30 mouse cellular contexts compared by ENCODE assay signal in the genomic region with DNA sequence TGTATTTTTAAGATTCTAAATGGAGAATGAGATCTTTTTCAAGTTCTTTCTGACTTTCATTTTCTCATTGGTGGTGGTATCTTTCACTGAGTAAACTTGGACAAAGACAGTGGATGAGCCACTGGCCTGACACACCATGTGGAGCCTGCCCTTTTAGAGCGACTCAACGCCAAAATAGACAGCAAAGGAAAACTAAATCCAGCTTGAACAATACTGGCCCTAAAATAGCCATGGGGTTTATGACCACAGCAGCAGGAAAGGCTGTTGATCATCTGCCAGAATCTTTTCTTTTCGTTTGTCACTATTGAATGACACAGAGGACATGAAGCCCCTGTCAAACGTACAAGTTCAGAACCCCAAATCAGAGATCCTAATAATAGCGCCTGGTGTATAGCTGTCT. TPM values are rescaled to one million over a fixed set of nuclear protein-coding genes. Genes with fewer than 3 reads are reported as not detected.
DNase-seq lines count a peak whose midpoint lies in the region; ATAC-seq lines count a peak whose summit lies in the region.
"Had no signal": no experiment of that assay in that cellular context is flagged by ENCODE, and none has a peak within 500 bp of the region (broad histone marks: within the 10 kb centered on the region; RNA-seq: fewer than 3 reads in every experiment).

No protein-coding gene starts in this region.

- DNase-seq in heart, adult 11 months: peak; percentile 94
- DNase-seq in heart, postnatal 10 days: no peak
- no peak for DNase-seq in heart, adult 9 months (ENCODE audit: low spot score in 2 of 2)
- peak; percentile 41 for DNase-seq in 3T3-L1 (ENCODE audit: low read depth, low spot score)
- DNase-seq in Muller cell, postnatal 12 days (ENCODE audit: inconsistent ontology term): peak; percentile 44
- DNase-seq in kidney, adult 9 months: no peak
- DNase-seq: adrenal gland, adult 8-10 months; cerebellum, adult 18-20 months; cerebellum, postnatal 14 days; gastrocnemius, postnatal 14 days; kidney, adult 2 months; kidney, postnatal 4 days; lung, postnatal 36 days; midbrain, embryonic 14.5 days; spleen, adult 18-20 months; thymus, adult 18-20 months; thymus, postnatal 25 days had no signal

- H3K4me3 ChIP-seq in heart, embryonic 14.5 days (ENCODE audit: control insufficient read depth in 1 of 2, insufficient read depth in 1 of 2, low read depth in 1 of 2, low read length in 2 of 2): no peak overlapping the region
- no peak overlapping the region for H3K4me3 ChIP-seq in forebrain, embryonic 16.5 days (replicated peaks; ENCODE audit: low read length)
- H3K4me3 ChIP-seq: embryonic facial prominence, embryonic 10.5 days; embryonic facial prominence, embryonic 15.5 days; forebrain, embryonic 12.5 days; hindbrain, embryonic 12.5 days; intestine, embryonic 15.5 days; limb, embryonic 13.5 days; lung, embryonic 15.5 days had no signal

- H3K27ac ChIP-seq in heart, embryonic 14.5 days (replicated peaks in 1 of 2; ENCODE audit: control insufficient read depth in 1 of 2, insufficient read depth in 1 of 2, low read depth in 2 of 2, low read length in 2 of 2): peak overlapping the region; percentile 10 to 27; a peak in 1 of 4 replicates
- H3K27ac ChIP-seq in forebrain, embryonic 16.5 days (ENCODE audit: low read length): no peak overlapping the region
- H3K27ac ChIP-seq: embryonic facial prominence, embryonic 10.5 days; embryonic facial prominence, embryonic 15.5 days; forebrain, embryonic 12.5 days; hindbrain, embryonic 12.5 days; hindbrain, postnatal 0 days; intestine, embryonic 15.5 days; kidney, postnatal 0 days; limb, embryonic 13.5 days; lung, embryonic 15.5 days had no signal

- H3K4me1 ChIP-seq in heart, embryonic 14.5 days (ENCODE audit: control insufficient read depth in 2 of 2, insufficient read depth in 2 of 2, low read length in 2 of 2): peaks cover 6 to 24% of the 10 kb centered on the region in 2 experiments
- H3K4me1 ChIP-seq in forebrain, embryonic 16.5 days (replicated peaks; ENCODE audit: control insufficient read depth, insufficient read depth, low read length): no peaks in the 10 kb centered on the region
- H3K4me1 ChIP-seq: embryonic facial prominence, embryonic 15.5 days; forebrain, embryonic 12.5 days; hindbrain, embryonic 12.5 days; limb, embryonic 13.5 days had no signal

- 31% methylated on average over 5 of the region's 5 CpGs for WGBS in heart, embryonic 14.5 days
- WGBS in forebrain, embryonic 16.5 days: 70% methylated on average over 5 of the region's 5 CpGs

- H3K4me2 ChIP-seq in heart, embryonic 14.5 days (ENCODE audit: low read length): no peak overlapping the region
- H3K4me2 ChIP-seq in forebrain, embryonic 16.5 days (ENCODE audit: low read length): no peak overlapping the region
- H3K4me2 ChIP-seq: embryonic facial prominence, embryonic 15.5 days; forebrain, embryonic 12.5 days; hindbrain, embryonic 12.5 days; intestine, embryonic 15.5 days; limb, embryonic 13.5 days; liver, embryonic 11.5 days; lung, embryonic 15.5 days had no signal

- intact Hi-C loops in heart, postnatal 10 days (cut with DNase I): no loop called here

- H3K27me3 ChIP-seq in heart, embryonic 14.5 days (ENCODE audit: control insufficient read depth, insufficient read depth, low read length): no peaks in the 10 kb centered on the region
- H3K27me3 ChIP-seq in forebrain, embryonic 16.5 days (replicated peaks; ENCODE audit: control insufficient read depth, insufficient read depth, low read length): no peaks in the 10 kb centered on the region
- H3K27me3 ChIP-seq: embryonic facial prominence, embryonic 15.5 days; forebrain, embryonic 12.5 days; hindbrain, embryonic 12.5 days; intestine, embryonic 15.5 days; limb, embryonic 13.5 days; lung, embryonic 15.5 days had no signal

- no peaks in the 10 kb centered on the region for H3K9me3 ChIP-seq in heart, embryonic 14.5 days (ENCODE audit: control insufficient read depth, low read length)
- H3K9me3 ChIP-seq in forebrain, embryonic 16.5 days (ENCODE audit: control insufficient read depth, low read length): no peaks in the 10 kb centered on the region
- H3K9me3 ChIP-seq: embryonic facial prominence, embryonic 10.5 days; embryonic facial prominence, embryonic 15.5 days; forebrain, embryonic 12.5 days; hindbrain, embryonic 12.5 days; intestine, embryonic 15.5 days; limb, embryonic 13.5 days; lung, embryonic 15.5 days had no signal

- H3K9ac ChIP-seq in heart, embryonic 14.5 days (ENCODE audit: low read length): no peak overlapping the region
- no peak overlapping the region for H3K9ac ChIP-seq in forebrain, embryonic 16.5 days (replicated peaks; ENCODE audit: low read depth, low read length)
- H3K9ac ChIP-seq: embryonic facial prominence, embryonic 15.5 days; forebrain, embryonic 12.5 days; hindbrain, embryonic 12.5 days; intestine, embryonic 15.5 days; limb, embryonic 13.5 days; lung, embryonic 15.5 days had no signal

- no peak for ATAC-seq in heart, embryonic 14.5 days (ENCODE audit: insufficient number of reproducible peaks, insufficient read depth, low FRiP score, low read depth)
- ATAC-seq in forebrain, embryonic 16.5 days: no peak
- ATAC-seq: CD4-positive, CD25-positive, alpha-beta regulatory T cell, adult 4 months; hindbrain, postnatal 0 days; intestine, embryonic 15.5 days had no signal

- no peaks in the 10 kb centered on the region for H3K36me3 ChIP-seq in heart, embryonic 14.5 days (ENCODE audit: control insufficient read depth, insufficient read depth, low read length)
- no peaks in the 10 kb centered on the region for H3K36me3 ChIP-seq in forebrain, embryonic 16.5 days (ENCODE audit: control insufficient read depth, insufficient read depth)
- H3K36me3 ChIP-seq: embryonic facial prominence, embryonic 10.5 days; embryonic facial prominence, embryonic 15.5 days; forebrain, embryonic 12.5 days; hindbrain, embryonic 12.5 days; intestine, embryonic 15.5 days; limb, embryonic 13.5 days; lung, embryonic 15.5 days had no signal

RNA-seq across cellular contexts. Expression of a gene that starts 18.4 kb away (rescaled TPM):
- 10 to 100 TPM; 58.7 to 81.6 TPM for total RNA-seq in heart, postnatal 10 days (2021)
- polyA plus RNA-seq in heart, embryonic 14.5 days (2014; fragmentation: Nextera tagmentation; extraction: Ambion mirVana): 65.4 and 70.9 TPM in 2 replicates
- polyA plus RNA-seq in forebrain, embryonic 16.5 days (2015; fragmentation: Nextera tagmentation; extraction: Ambion mirVana): 87.2 and 91.3 TPM in 2 replicates

Comparison
In these comparisons a context has a peak if more than half of its experiments do, and no peak if none do; other contexts are left out.
1. DNase-seq: peak in heart, adult 11 months (single experiment), 3T3-L1 (single experiment) and Muller cell, postnatal 12 days (single experiment); none in heart, postnatal 10 days (0 of 2), heart, adult 9 months (0 of 2) and kidney, adult 9 months (single experiment).